Mouse (Mus musculus) neural tube, embryonic 14.5 days (tissue): Measurements from ENCODE around the gene Crhr1. TPM values are rescaled to one million over a fixed set of nuclear protein-coding genes. Genes with fewer than 3 reads are reported as not detected.

Experiments used
- ATAC-seq: fragments of 200-750 bp; cut with Nextera tagmentation; 2 replicates; pipeline ENCODE4 v1.8.0; 2017; ENCODE audit warnings: low read depth, mild to moderate bottlenecking, moderate TSS enrichment, moderate library complexity
- H3K27ac ChIP-seq: fragments of 300-500 bp; sonication (generic); 2 replicates; pipeline ENCODE4 v1.5.1; 2014; ENCODE audit warnings: low read depth, mild to moderate bottlenecking, control low read depth, low read length, moderate library complexity, mixed read lengths
- H3K27me3 ChIP-seq: fragments of 300-500 bp; sonication (generic); 2 replicates; pipeline ENCODE4 v1.6.1; 2014; ENCODE audit warnings: low read length; ENCODE audit not compliant: control insufficient read depth, insufficient read depth
- H3K36me3 ChIP-seq: fragments of 300-500 bp; sonication (generic); 2 replicates; pipeline ENCODE4 v1.6.1; 2014; ENCODE audit warnings: low read length, mixed read lengths; ENCODE audit not compliant: control insufficient read depth, insufficient read depth
- H3K4me1 ChIP-seq: fragments of 300-500 bp; sonication (generic); 2 replicates; pipeline ENCODE4 v1.6.1; 2014; ENCODE audit warnings: low read length; ENCODE audit not compliant: control insufficient read depth, insufficient read depth
- H3K4me2 ChIP-seq: fragments of 300-500 bp; sonication (generic); 2 replicates; pipeline ENCODE4 v1.6.1; 2014; ENCODE audit warnings: mild to moderate bottlenecking, low read depth, low read length, control low read depth
- H3K4me3 ChIP-seq: fragments of 300-500 bp; sonication (generic); 2 replicates; pipeline ENCODE4 v1.5.1; 2014; ENCODE audit warnings: low read depth, low read length, control low read depth, mixed read lengths
- H3K9ac ChIP-seq: fragments of 300-500 bp; sonication (generic); replicated peaks from 2 replicates; pipeline ENCODE4 v1.6.1; 2014; ENCODE audit warnings: low read depth, mild to moderate bottlenecking, control low read depth, low read length, mixed read lengths
- H3K9me3 ChIP-seq: fragments of 300-500 bp; sonication (generic); 2 replicates; pipeline ENCODE4 v1.6.1; 2016; ENCODE audit warnings: low read length; ENCODE audit not compliant: control insufficient read depth
- WGBS: fragments of 180-500 bp; shearing (Covaris S2); extraction: QIAGEN DNeasy Blood & Tissue Kit; methylation state at CpG from one replicate; pipeline ENCODE4 v1.1.7; 2014; 5-methylcytosine and 5-hydroxymethylcytosine counted together
- polyA plus RNA-seq: library from polyadenylated mRNA; unstranded; fragments of >200 nt; fragmentation: Nextera tagmentation; extraction: Ambion mirVana; gene quantifications from 2 replicates; pipeline ENCODE4 v1.2.1, GENCODE M21; 2014

Gene Crhr1
- polyA plus RNA-seq, 1 experiment from 2014 or later: 5.5 TPM

GRCm38 (mm10) chr11:104171281-104171781 lies 38.7 kb downstream of the Crhr1 start:
- H3K9me3 ChIP-seq: no peaks in the 10 kb centered on the region
- H3K4me1 ChIP-seq: no peaks in the 10 kb centered on the region
- no peaks in the 10 kb centered on the region for H3K27me3 ChIP-seq
- H3K9ac ChIP-seq: peak overlapping the region; percentile 28; the same call in 1 of the 2 replicates
- no peak overlapping the region for H3K27ac ChIP-seq
- no peak overlapping the region for H3K4me3 ChIP-seq
- 30% methylated on average over 12 of the region's 12 CpGs for WGBS
- H3K36me3 ChIP-seq: no peaks in the 10 kb centered on the region; the same call in 1 of the 2 replicates
- ATAC-seq: peak; percentile 41; the same call in 1 of the 2 replicates
- H3K4me2 ChIP-seq: peak overlapping the region; percentile 18; the same call in 1 of the 2 replicates

GRCm38 (mm10) chr11:104178893-104179292 lies 46.2 kb downstream of the Crhr1 start:
- H3K9me3 ChIP-seq: no peaks in the 10 kb centered on the region
- no peaks in the 10 kb centered on the region for H3K36me3 ChIP-seq
- WGBS: 44% methylated on average over 7 of the region's 7 CpGs
- H3K27ac ChIP-seq: no peak overlapping the region
- no peak for ATAC-seq
- no peak overlapping the region for H3K4me3 ChIP-seq
- no peak overlapping the region for H3K4me2 ChIP-seq
- H3K9ac ChIP-seq: no peak overlapping the region
- H3K27me3 ChIP-seq: no peaks in the 10 kb centered on the region
- H3K4me1 ChIP-seq: no peaks in the 10 kb centered on the region

- 62% methylated on average over 5 of the region's 5 CpGs for WGBS
- H3K4me2 ChIP-seq: no peak overlapping the region
- H3K9ac ChIP-seq: no peak overlapping the region
- H3K4me1 ChIP-seq: no peaks in the 10 kb centered on the region
- no peaks in the 10 kb centered on the region for H3K27me3 ChIP-seq
- H3K9me3 ChIP-seq: no peaks in the 10 kb centered on the region
- H3K36me3 ChIP-seq: no peaks in the 10 kb centered on the region
- ATAC-seq: 0 out of 2 replicates have a peak, but pooled peaks have one; percentile 44
- H3K4me3 ChIP-seq: no peak overlapping the region
- H3K27ac ChIP-seq: no peak overlapping the region
These were observed 47.1 kb downstream of the Crhr1 start for GRCm38 (mm10) chr11:104179804-104180203.

GRCm38 (mm10) chr11:104182141-104182540 lies 49.5 kb downstream of the Crhr1 start:
- WGBS: 86% methylated on average over 3 of the region's 3 CpGs
- H3K4me3 ChIP-seq: no peak overlapping the region
- no peak overlapping the region for H3K27ac ChIP-seq
- H3K9me3 ChIP-seq: no peaks in the 10 kb centered on the region
- H3K9ac ChIP-seq: no peak overlapping the region
- no peak overlapping the region for H3K4me2 ChIP-seq
- ATAC-seq: no peak
- no peaks in the 10 kb centered on the region for H3K4me1 ChIP-seq
- H3K36me3 ChIP-seq: no peaks in the 10 kb centered on the region
- H3K27me3 ChIP-seq: no peaks in the 10 kb centered on the region

GRCm38 (mm10) chr11:104186135-104186836 lies 53.6 kb downstream of the Crhr1 start, which contains the start of gene Sppl2c:
Gene Sppl2c (plus strand): TSS chr11:104186327.
- Histone ChIP-seq H3K27me3 (no peaks in the 10 kb centered on the region), H3K4me2 (no peak within 1 kb of the TSS), H3K9me3 (no peaks in the 10 kb centered on the region), H3K4me1 (no peaks in the 10 kb centered on the region), H3K36me3 (no peaks in the 10 kb centered on the region), H3K27ac (no peak within 1 kb of the TSS), H3K4me3 (no peak within 1 kb of the TSS), H3K9ac (no peak within 1 kb of the TSS)
- no peak for ATAC-seq
- WGBS: 79% methylated on average over 13 of the region's 13 CpGs

- no peak overlapping the region for H3K9ac ChIP-seq
- H3K4me1 ChIP-seq: no peaks in the 10 kb centered on the region
- 96% methylated on average over 9 of the region's 9 CpGs for WGBS
- no peaks in the 10 kb centered on the region for H3K9me3 ChIP-seq
- H3K27me3 ChIP-seq: no peaks in the 10 kb centered on the region
- H3K4me2 ChIP-seq: no peak overlapping the region
- H3K36me3 ChIP-seq: no peaks in the 10 kb centered on the region
- H3K4me3 ChIP-seq: no peak overlapping the region
- H3K27ac ChIP-seq: no peak overlapping the region
- no peak for ATAC-seq
These were observed 54.1 kb downstream of the Crhr1 start for GRCm38 (mm10) chr11:104186837-104187150.

- no peak for ATAC-seq
- 98% methylated on average over 10 of the region's 10 CpGs for WGBS
- H3K4me3 ChIP-seq: no peak overlapping the region
- H3K4me1 ChIP-seq: no peaks in the 10 kb centered on the region
- no peak overlapping the region for H3K4me2 ChIP-seq
- no peaks in the 10 kb centered on the region for H3K9me3 ChIP-seq
- H3K27ac ChIP-seq: no peak overlapping the region
- no peaks in the 10 kb centered on the region for H3K36me3 ChIP-seq
- H3K9ac ChIP-seq: no peak overlapping the region
- H3K27me3 ChIP-seq: no peaks in the 10 kb centered on the region
These were observed 55.1 kb downstream of the Crhr1 start for GRCm38 (mm10) chr11:104187766-104188165.

- Histone ChIP-seq H3K9ac (no peak overlapping the region), H3K27ac (no peak overlapping the region), H3K4me1 (no peaks in the 10 kb centered on the region), H3K4me2 (no peak overlapping the region), H3K9me3 (no peaks in the 10 kb centered on the region), H3K27me3 (no peaks in the 10 kb centered on the region), H3K36me3 (no peaks in the 10 kb centered on the region), H3K4me3 (no peak overlapping the region)
- WGBS: 85% methylated on average over 2 of the region's 2 CpGs
- no peak for ATAC-seq
These were observed 57.4 kb downstream of the Crhr1 start for GRCm38 (mm10) chr11:104190008-104190407.

- H3K4me2 ChIP-seq: no peak overlapping the region
- H3K36me3 ChIP-seq: no peaks in the 10 kb centered on the region
- H3K9me3 ChIP-seq: no peaks in the 10 kb centered on the region
- WGBS: 74% methylated on average over 11 of the region's 11 CpGs
- peak; percentile 38; the same call in 1 of the 2 replicates for ATAC-seq
- no peaks in the 10 kb centered on the region for H3K4me1 ChIP-seq
- no peak overlapping the region for H3K27ac ChIP-seq
- no peak overlapping the region for H3K4me3 ChIP-seq
- H3K9ac ChIP-seq: no peak overlapping the region
- no peaks in the 10 kb centered on the region for H3K27me3 ChIP-seq
These were observed 62.7 kb downstream of the Crhr1 start for GRCm38 (mm10) chr11:104195382-104195781.
